Mouse (Mus musculus): ENCODE measurements around the gene Ccdc43.

Ccdc43 gene

GRCm38 (mm10) chr11:102665151-102665550, 32.4 kb downstream of the Ccdc43 start:
- peak in 1 of 2 experiments; percentile 60 for DNase-seq (ENCODE audit: low spot score in 2 of 2)

- no peak for DNase-seq (ENCODE audit: low spot score in 2 of 2)
Observed at GRCm38 (mm10) chr11:102663416-102663815, 34.2 kb downstream of the Ccdc43 start, which contains the start of gene Meioc. TSS of gene Meioc (plus strand) at chr11:102663716.

GRCm38 (mm10) chr11:102656931-102657330, 40.7 kb downstream of the Ccdc43 start:
- DNase-seq (ENCODE audit: low spot score in 2 of 2) = no peak

GRCm38 (mm10) chr11:102656326-102656926, 41.2 kb downstream of the Ccdc43 start:
- DNase-seq (ENCODE audit: low spot score in 2 of 2) = no peak

GRCm38 (mm10) chr11:102655888-102656287, 41.7 kb downstream of the Ccdc43 start:
- DNase-seq (ENCODE audit: low spot score in 2 of 2) = no peak

GRCm38 (mm10) chr11:102652844-102653243, 44.7 kb downstream of the Ccdc43 start:
- no peak for DNase-seq (ENCODE audit: low spot score in 2 of 2)

GRCm38 (mm10) chr11:102651381-102651780, 46.2 kb downstream of the Ccdc43 start:
- peak; percentile 41 to 79 for DNase-seq (ENCODE audit: low spot score in 2 of 2)

GRCm38 (mm10) chr11:102647885-102648284, 49.7 kb downstream of the Ccdc43 start:
- no peak for DNase-seq (ENCODE audit: low spot score in 2 of 2)

- DNase-seq (ENCODE audit: low spot score in 2 of 2) = no peak
Observed at GRCm38 (mm10) chr11:102646226-102646625, 51.4 kb downstream of the Ccdc43 start.

GRCm38 (mm10) chr11:102643891-102644382, 53.6 kb downstream of the Ccdc43 start:
- DNase-seq (ENCODE audit: low spot score in 2 of 2) = no peak

- DNase-seq (ENCODE audit: low spot score in 2 of 2) = no peak
Observed at GRCm38 (mm10) chr11:102636887-102637286, 60.7 kb downstream of the Ccdc43 start.
